In genomic region chr2:53007142-53007541, GRCm38 (mm10) we compare ENCODE assay signal across 7 mouse cellular contexts.
DNase-seq lines count a peak whose midpoint lies in the region; ATAC-seq and TF ChIP-seq lines count a peak whose summit lies in the region.

No protein-coding gene starts in this region.

- POLR2A ChIA-PET in Patski (lab: Charles Lee), result no interaction called here

- H3K27ac ChIP-seq in lung, embryonic 15.5 days, result no peak overlapping the region
- H3K27ac ChIP-seq in spleen, adult 2 months (ENCODE audit: insufficient read depth, low read length), result no peak overlapping the region

- H3K9ac ChIP-seq in lung, embryonic 15.5 days, result no peak overlapping the region

- no peak overlapping the region for H3K4me3 ChIP-seq in C2C12 (ENCODE audit: insufficient read depth, poor library complexity, severe bottlenecking)
- no peak overlapping the region for H3K4me3 ChIP-seq in lung, embryonic 15.5 days
- no peak overlapping the region for H3K4me3 ChIP-seq in spleen, adult 2 months (ENCODE audit: extremely low read depth, insufficient read depth, insufficient read length)

- WGBS in lung, embryonic 15.5 days, result 24% methylated on average over 5 of the region's 5 CpGs
- WGBS in spleen, adult 2 months, result 52% methylated on average over 5 of the region's 5 CpGs

- 0 out of 2 replicates have a peak, but pooled peaks cover 8% of the 10 kb centered on the region for H3K4me1 ChIP-seq in lung, embryonic 15.5 days
- H3K4me1 ChIP-seq in spleen, adult 2 months (ENCODE audit: control insufficient read depth, insufficient read depth, insufficient read length), result no peaks in the 10 kb centered on the region

- CTCF ChIA-PET in Patski (lab: Charles Lee), result interaction anchor here (0.7 to 3.0 kb wide), 12 partner anchors 9 to 231 kb away, joined by 3 to 8 read pairs (median 4); no protein-coding TSS in a partner anchor

- no peaks in the 10 kb centered on the region for H3K27me3 ChIP-seq in C2C12 (ENCODE audit: control insufficient read depth, insufficient read depth, insufficient read length)
- no peaks in the 10 kb centered on the region for H3K27me3 ChIP-seq in Patski
- H3K27me3 ChIP-seq in lung, embryonic 15.5 days, result no peaks in the 10 kb centered on the region
- no peaks in the 10 kb centered on the region for H3K27me3 ChIP-seq in spleen, adult 2 months (ENCODE audit: control insufficient read depth, insufficient read depth, low read length)

- TF ChIP-seq CTCF in C2C12 (IDR thresholded peaks at IDR 0.05; ENCODE audit: control insufficient read depth, insufficient read depth, insufficient read length) (peak; percentile 49), Patski (IDR thresholded peaks at IDR 0.05) (peak; percentile 89)
- TF ChIP-seq CTCF in spleen, adult 2 months (IDR thresholded peaks at IDR 0.05; ENCODE audit: extremely low read depth, insufficient read depth, insufficient read length, insufficient replicate concordance), result 0 out of 2 replicates have a peak, but pooled peaks have one; percentile 45

- H3K9me3 ChIP-seq in lung, embryonic 15.5 days, result no peaks in the 10 kb centered on the region

- in situ Hi-C loops in Patski (cut with MboI; ENCODE audit: low pct_unique_long_range_greater_than_20kb), result no loop called here

- ATAC-seq in Patski, result peak; percentile 71
- ATAC-seq in lung, embryonic 15.5 days (ENCODE audit: borderline replicate concordance, extremely low read depth, low FRiP score, low TSS enrichment), result 0 out of 2 replicates have a peak, but pooled peaks have one; percentile 23

- no peaks in the 10 kb centered on the region for H3K36me3 ChIP-seq in C2C12 (ENCODE audit: control insufficient read depth, insufficient read depth)
- no peaks in the 10 kb centered on the region for H3K36me3 ChIP-seq in lung, embryonic 15.5 days
- H3K36me3 ChIP-seq in spleen, adult 2 months (ENCODE audit: control insufficient read depth, insufficient read depth, low read length), result no peaks in the 10 kb centered on the region

- no peak for DNase-seq in Patski (ENCODE audit: low read depth, low spot score)
- peak; percentile 76 to 83 for DNase-seq in cerebellum, postnatal 25 days
- peak; percentile 78 for DNase-seq in heart, adult 8-10 months (ENCODE audit: low spot score)
- peak; percentile 77 for DNase-seq in kidney, postnatal 14 days
- peak in 1 of 2 experiments; percentile 4 for DNase-seq in spleen, adult 2 months (ENCODE audit: low read depth in 1 of 2, low spot score in 2 of 2)

- no peaks in the 10 kb centered on the region for H3K79me2 ChIP-seq in C2C12 (ENCODE audit: control insufficient read depth, insufficient read depth)

- no peaks in the 10 kb centered on the region for H3K79me3 ChIP-seq in C2C12 (ENCODE audit: low read depth)

- no peak overlapping the region for H3K4me2 ChIP-seq in lung, embryonic 15.5 days

- H3ac ChIP-seq in C2C12 (ENCODE audit: control insufficient read depth, insufficient read length, low read depth), result no peak overlapping the region

- no peak for TF ChIP-seq POLR2A in spleen, adult 2 months (IDR thresholded peaks at IDR 0.05; ENCODE audit: low read depth, low read length)

TF ChIP-seq in C2C12, 6 proteins besides CTCF, POLR2A, EP300 and RAD21:
- no peak for TF ChIP-seq MYOG (IDR thresholded peaks at IDR 0.05; ENCODE audit: control insufficient read depth, extremely low read depth, insufficient read length)
- no peak for TF ChIP-seq FOSL1 (IDR thresholded peaks at IDR 0.05; ENCODE audit: insufficient read depth, low read length, poor library complexity, severe bottlenecking)
- TF ChIP-seq CEBPB (IDR thresholded peaks at IDR 0.05; ENCODE audit: low read depth), result no peak
- no peak for TF ChIP-seq MAX (IDR thresholded peaks at IDR 0.05)
- no peak for TF ChIP-seq USF1 (IDR thresholded peaks at IDR 0.05; ENCODE audit: low read depth)
- no peak for TF ChIP-seq MYOD1 (IDR thresholded peaks at IDR 0.05; ENCODE audit: control insufficient read depth, insufficient read length, low read depth)
